Mouse (Mus musculus) heart, adult 2 months (tissue): ENCODE measurements around the gene Diras2. TPM values are rescaled to one million over a fixed set of nuclear protein-coding genes. Genes with fewer than 3 reads are reported as not detected.

Experiments used
- DNase-seq, 2 experiments: peaks; one replicate each; pipeline ENCODE4 v3.0.0; 2021
- H3K27ac ChIP-seq: fragments of 200-600 bp; 2 replicates; pipeline ENCODE4 v1.8.1; 2022
- H3K27me3 ChIP-seq: fragments of 200-500 bp; 2 replicates; pipeline ENCODE4 v1.6.1; 2012; ENCODE audit warnings: mild to moderate bottlenecking, low read length, inconsistent platforms, mixed read lengths; ENCODE audit not compliant: control insufficient read depth, insufficient read depth
- H3K36me3 ChIP-seq: fragments of 200-500 bp; 2 replicates; pipeline ENCODE4 v1.6.1; 2012; ENCODE audit warnings: low read length, inconsistent platforms; ENCODE audit not compliant: control insufficient read depth, insufficient read depth
- H3K4me1 ChIP-seq: fragments of 200-500 bp; 2 replicates; pipeline ENCODE4 v1.6.1; 2011; ENCODE audit warnings: low read length; ENCODE audit not compliant: control insufficient read depth, insufficient read depth
- H3K4me3 ChIP-seq: fragments of 200-600 bp; 2 replicates; pipeline ENCODE4 v1.8.1; 2022
- H3K79me2 ChIP-seq: fragments of 200-500 bp; replicated peaks from 2 replicates; pipeline ENCODE4 v1.6.1; 2012; ENCODE audit warnings: mild to moderate bottlenecking, inconsistent platforms, low read length, moderate library complexity, mixed read lengths; ENCODE audit not compliant: control insufficient read depth, insufficient read depth
- H3K9ac ChIP-seq: fragments of 200-500 bp; 2 replicates; pipeline ENCODE4 v1.6.1; 2012; ENCODE audit warnings: low read depth, mild to moderate bottlenecking, control low read depth, inconsistent platforms, low read length, mixed read lengths
- CTCF ChIP-seq: fragments of 200-600 bp; IDR thresholded peaks from 2 replicates; pipeline ENCODE4 v1.8.1; 2022; ENCODE audit warnings: antibody characterized with exemption, mild to moderate bottlenecking, moderate library complexity
- EP300 ChIP-seq: fragments of 200-500 bp; IDR thresholded peaks from 2 replicates; pipeline ENCODE4 v1.6.1; 2011; ENCODE audit warnings: low read depth, low read length, control low read depth; ENCODE audit not compliant: insufficient read depth
- POLR2A ChIP-seq: fragments of 200-500 bp; IDR thresholded peaks from 2 replicates; pipeline ENCODE4 v1.6.1; 2011; ENCODE audit warnings: mild to moderate bottlenecking, low read depth, low read length, control low read depth; ENCODE audit not compliant: insufficient read depth
- WGBS: fragments of 180-500 bp; shearing (Covaris S2); methylation state at CpG from one replicate; pipeline ENCODE4 v1.1.7; 2018; 5-methylcytosine and 5-hydroxymethylcytosine counted together
- intact Hi-C: fragments of 180-260 bp; cut with DNase I; formaldehyde crosslinking; loops from one replicate; pipeline ENCODE4 v1.15.1; 2025
- polyA plus RNA-seq: library from polyadenylated mRNA; depleted of rRNA; stranded (reverse); fragments of >200 nt; gene quantifications from 2 replicates; pipeline ENCODE4 v1.2.3, GENCODE M21; 2012
- total RNA-seq, 2 experiments: library from RNA; stranded (reverse); gene quantifications; 2 replicates each; pipeline ENCODE4 v1.2.3; 2021

Diras2 gene
- total and polyA plus RNA-seq, 3 experiments, result 0.18 to 0.78 (median 0.32) TPM

DNA sequence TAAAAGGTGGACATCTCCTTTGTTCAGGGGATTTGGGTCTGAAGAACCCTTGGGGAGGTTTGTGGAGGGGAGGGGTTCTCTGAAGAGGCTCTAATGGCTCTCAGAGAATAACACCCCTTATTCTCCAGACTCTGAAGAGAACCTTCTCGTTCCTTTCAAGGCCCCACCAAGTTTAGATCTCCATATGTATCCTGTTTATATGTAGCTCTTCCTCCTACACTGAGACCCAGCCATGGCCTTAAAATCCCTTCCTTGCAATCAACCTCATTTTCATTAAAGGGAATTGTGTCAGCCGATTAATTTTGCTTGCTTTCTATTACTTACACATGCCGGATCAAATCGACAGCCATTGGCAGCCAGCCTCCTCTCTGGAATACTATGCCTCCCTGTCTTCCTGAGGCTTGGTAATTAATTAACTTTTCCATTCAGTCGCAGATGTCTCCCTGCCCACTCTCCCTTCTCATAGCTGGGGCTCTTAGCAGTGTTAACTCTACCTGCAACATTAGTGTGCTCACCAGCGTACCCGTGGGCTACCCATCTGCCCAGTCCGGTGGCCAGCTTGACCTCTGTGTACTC, 38.2 kb upstream of the Diras2 start:
- TF ChIP-seq POLR2A (no peak), EP300 (no peak), CTCF (no peak)
- WGBS, result 67% methylated on average over 8 of the region's 8 CpGs
- Histone ChIP-seq H3K4me1 (peaks cover 1% of the 10 kb centered on the region; the same call in 1 of the 2 replicates), H3K9ac (no peak overlapping the region), H3K36me3 (no peaks in the 10 kb centered on the region), H3K79me2 (no peaks in the 10 kb centered on the region), H3K4me3 (no peak overlapping the region), H3K27ac (no peak overlapping the region), H3K27me3 (no peaks in the 10 kb centered on the region)
- DNase-seq, result no peak
- intact Hi-C loops, result no loop called here

DNA sequence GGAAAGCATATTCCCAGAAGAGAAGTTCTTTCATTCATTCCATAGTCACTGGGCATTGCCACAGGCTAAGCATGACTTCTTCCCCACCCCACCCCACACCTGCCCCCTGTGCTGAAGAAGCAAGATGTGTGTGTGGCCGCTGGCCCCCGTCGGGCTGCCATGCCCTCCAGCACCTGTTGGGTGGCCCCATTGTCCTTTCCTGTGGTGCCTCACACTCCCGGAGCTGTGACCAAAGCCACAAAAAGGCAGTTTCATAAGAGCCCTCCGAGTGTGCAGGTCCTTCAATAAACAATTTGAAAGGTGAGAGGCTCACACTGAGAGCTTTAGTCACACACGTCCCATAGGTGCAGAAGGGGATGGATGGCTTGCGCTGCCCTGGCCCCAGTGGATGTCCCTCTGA, 35.7 kb upstream of the Diras2 start:
- H3K36me3 ChIP-seq, result no peaks in the 10 kb centered on the region
- DNase-seq, result no peak
- no peak overlapping the region for H3K27ac ChIP-seq
- no peaks in the 10 kb centered on the region for H3K27me3 ChIP-seq
- H3K79me2 ChIP-seq, result no peaks in the 10 kb centered on the region
- peaks cover 1% of the 10 kb centered on the region; the same call in 1 of the 2 replicates for H3K4me1 ChIP-seq
- no peak overlapping the region for H3K4me3 ChIP-seq
- intact Hi-C loops, result no loop called here
- TF ChIP-seq EP300 (no peak), POLR2A (no peak), CTCF (no peak)
- H3K9ac ChIP-seq, result no peak overlapping the region
- WGBS, result 87% methylated on average over 7 of the region's 7 CpGs

DNA sequence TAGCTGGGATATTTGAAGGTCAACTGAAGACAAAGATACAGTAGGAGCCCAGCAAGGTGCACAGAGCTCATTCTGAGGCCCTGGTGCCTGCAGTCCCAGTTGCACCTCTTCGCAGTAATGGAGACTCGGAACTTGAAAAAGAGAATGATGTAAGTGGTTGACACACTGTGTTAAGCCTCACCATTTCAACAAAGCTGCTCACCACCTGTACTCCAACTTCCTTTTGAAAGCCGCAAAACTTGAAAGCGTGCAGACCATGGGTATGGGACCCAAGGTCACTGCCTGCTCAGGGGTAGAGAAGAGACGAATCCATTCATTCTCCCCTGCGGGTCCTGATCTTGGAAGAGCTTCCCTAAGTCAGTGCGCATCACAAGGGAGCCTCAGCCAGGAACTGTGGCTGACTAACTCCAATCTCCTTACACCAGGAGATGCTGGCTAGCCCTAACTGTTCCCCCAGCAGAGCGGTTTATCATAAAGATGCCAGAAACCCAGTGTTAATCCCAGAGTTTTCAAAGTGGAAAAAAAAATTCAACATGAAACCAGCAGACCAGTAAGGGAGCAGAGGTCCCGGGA, 35.2 kb upstream of the Diras2 start:
- DNase-seq, result no peak
- Histone ChIP-seq H3K4me1 (peaks cover 1% of the 10 kb centered on the region; the same call in 1 of the 2 replicates), H3K27me3 (no peaks in the 10 kb centered on the region), H3K36me3 (no peaks in the 10 kb centered on the region), H3K79me2 (no peaks in the 10 kb centered on the region), H3K4me3 (no peak overlapping the region), H3K9ac (no peak overlapping the region), H3K27ac (no peak overlapping the region)
- TF ChIP-seq EP300, result no peak
- TF ChIP-seq POLR2A, result no peak
- no peak for TF ChIP-seq CTCF
- 85% methylated on average over 9 of the region's 9 CpGs for WGBS
- intact Hi-C loops, result no loop called here

DNA sequence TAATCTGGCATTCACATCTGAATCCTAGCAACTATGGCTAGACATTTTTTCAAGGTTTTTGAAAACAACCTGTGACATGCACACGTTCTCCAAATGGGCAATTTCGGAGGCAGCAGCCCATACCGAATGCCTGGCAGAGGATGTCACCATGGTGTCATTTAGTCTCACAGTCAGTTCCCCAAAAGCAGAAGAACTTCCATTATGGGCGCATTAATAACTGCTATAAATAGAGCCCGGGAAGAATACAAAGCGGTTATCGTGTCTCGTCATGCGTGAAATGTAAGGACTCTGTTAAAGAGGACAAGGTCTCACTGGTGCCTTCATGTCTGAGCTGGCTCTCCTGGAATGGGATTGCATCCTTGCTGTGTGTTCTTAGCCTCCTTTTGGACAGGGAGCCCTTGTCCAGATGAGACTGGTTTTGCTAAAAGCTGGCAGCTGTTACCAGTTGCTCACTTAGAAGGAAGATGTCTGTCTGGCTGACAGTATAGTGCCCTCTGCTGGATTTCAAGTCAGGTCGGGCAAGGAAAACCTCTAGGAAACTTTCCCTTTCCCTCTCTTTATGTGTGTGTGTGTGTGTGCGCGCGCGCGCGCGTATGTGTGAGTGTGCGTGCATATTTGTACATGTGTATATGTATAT, 34.1 kb upstream of the Diras2 start:
- H3K79me2 ChIP-seq, result no peaks in the 10 kb centered on the region
- DNase-seq, result peak in 1 of 2 experiments; percentile 29
- intact Hi-C loops, result no loop called here
- H3K27me3 ChIP-seq, result no peaks in the 10 kb centered on the region
- H3K27ac ChIP-seq, result no peak overlapping the region
- H3K9ac ChIP-seq, result no peak overlapping the region
- no peak overlapping the region for H3K4me3 ChIP-seq
- WGBS, result 73% methylated on average over 18 of the region's 18 CpGs
- TF ChIP-seq CTCF, result peak; percentile 61
- no peak for TF ChIP-seq EP300
- no peak for TF ChIP-seq POLR2A
- H3K36me3 ChIP-seq, result no peaks in the 10 kb centered on the region
- H3K4me1 ChIP-seq, result peaks cover 1% of the 10 kb centered on the region; the same call in 1 of the 2 replicates

DNA sequence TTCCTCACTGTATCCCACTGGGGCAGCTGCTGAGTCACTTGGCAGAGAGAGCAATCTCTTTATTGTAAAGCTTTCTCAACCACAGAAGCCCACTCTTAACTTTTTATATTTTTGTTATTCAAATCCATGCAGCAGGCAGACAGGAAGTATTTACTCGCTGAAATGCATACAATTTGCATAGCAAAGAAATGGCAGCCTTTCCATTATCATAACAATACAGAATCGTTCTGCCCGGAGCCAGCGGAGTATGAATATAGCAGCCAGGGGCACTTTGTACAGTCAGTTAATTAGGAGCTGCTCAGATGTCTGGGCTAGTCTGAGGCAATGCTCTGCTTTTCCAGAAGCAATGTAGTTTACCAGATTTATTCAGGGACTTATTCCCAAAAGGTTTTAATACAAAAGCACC, 31.1 kb upstream of the Diras2 start:
- H3K9ac ChIP-seq, result no peak overlapping the region
- TF ChIP-seq CTCF (no peak), EP300 (no peak), POLR2A (no peak)
- no peak overlapping the region for H3K27ac ChIP-seq
- intact Hi-C loops, result no loop called here
- H3K36me3 ChIP-seq, result no peaks in the 10 kb centered on the region
- H3K27me3 ChIP-seq, result no peaks in the 10 kb centered on the region
- H3K79me2 ChIP-seq, result no peaks in the 10 kb centered on the region
- peaks cover 1% of the 10 kb centered on the region; the same call in 1 of the 2 replicates for H3K4me1 ChIP-seq
- 47% methylated on average over 4 of the region's 4 CpGs for WGBS
- no peak overlapping the region for H3K4me3 ChIP-seq
- DNase-seq, result no peak
